Mouse (Mus musculus): ENCODE measurements around the gene 4921511C20Rik. TPM values are rescaled to one million over a fixed set of nuclear protein-coding genes. Genes with fewer than 3 reads are reported as not detected.

4921511C20Rik gene
- polyA plus RNA-seq (2015; fragmentation: Nextera tagmentation; extraction: Ambion mirVana): not detected in 2 replicates

DNA sequence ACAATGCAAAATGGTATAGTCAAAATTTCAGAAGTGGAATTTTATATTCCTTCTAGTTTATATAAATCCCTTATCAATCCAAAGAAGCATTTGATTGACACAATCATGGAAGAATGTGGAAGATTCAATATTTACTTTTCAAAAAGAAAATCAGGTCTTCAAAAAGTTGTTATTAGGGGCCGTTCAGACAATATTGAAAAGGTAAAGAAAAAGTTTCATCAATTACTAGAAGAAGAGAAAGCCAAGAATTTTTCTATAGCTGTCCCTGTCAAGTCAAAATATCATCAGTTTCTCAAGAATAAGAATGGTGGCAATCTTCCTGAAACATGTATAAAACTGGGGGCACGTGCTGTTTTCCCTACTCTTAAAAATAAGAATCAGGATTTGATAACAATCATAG is at the start of gene 4921511C20Rik:
TSS of gene 4921511C20Rik (plus strand) at position 301 of the 400 bp plus-strand sequence.

